Mouse (Mus musculus) gastrocnemius, postnatal 25 days (tissue): ENCODE measurements around the gene Dnajc21. TPM values are rescaled to one million over a fixed set of nuclear protein-coding genes. Genes with fewer than 3 reads are reported as not detected.
"Not testable (repeated sequence)": the region's sequence is repeated elsewhere in the genome, so short reads cannot be mapped to it uniquely, and the experiment has no call there.

Experiments used
- DNase-seq: peaks from one replicate; pipeline ENCODE4 v3.0.0; 2022
- long read RNA-seq, 2 experiments: library from polyadenylated mRNA; stranded (forward); transcript quantifications; one replicate each; pipeline ENCODE4 v2.0.0; 2021
- total RNA-seq, 2 experiments: library from RNA; stranded (reverse); gene quantifications; 1 replicate in 1 of 2; 2 replicates in 1 of 2; pipeline ENCODE4 v1.2.3; 2021

Gene Dnajc21
- total RNA-seq = 10 to 100 TPM; 42.9 to 51.0 TPM
- long read RNA-seq, experiment 1, transcript Dnajc21-201 (12 exons, 2,060 nt) = major isoform, 47 of 62 reads
- long read RNA-seq, experiment 1, partial matches to known transcripts = 13 of 62 reads
- long read RNA-seq, experiment 1, other reads (novel, unspliced or antisense) = 2 of 62 reads
- long read RNA-seq, experiment 2, transcript Dnajc21-201 (12 exons, 2,060 nt) = major isoform, 65 of 75 reads
- long read RNA-seq, experiment 2, partial matches to known transcripts = 7 of 75 reads
- long read RNA-seq, experiment 2, other reads (novel, unspliced or antisense) = 3 of 75 reads

GRCm38 (mm10) chr15:10470151-10470831 is at the start of gene Dnajc21:
TSS of gene Dnajc21 (minus strand) at chr15:10470516.
- DNase-seq = peak; percentile 89

GRCm38 (mm10) chr15:10515166-10515565 is 44.9 kb upstream of the Dnajc21 start:
- DNase-seq = no peak

- DNase-seq = peak; percentile 44
Observed at GRCm38 (mm10) chr15:10506099-10506498, 35.8 kb upstream of the Dnajc21 start.

- DNase-seq = no peak
Observed at GRCm38 (mm10) chr15:10500838-10501719, 30.8 kb upstream of the Dnajc21 start.

GRCm38 (mm10) chr15:10500035-10500434 is 29.7 kb upstream of the Dnajc21 start:
- DNase-seq = no peak

- DNase-seq = no peak
Observed at GRCm38 (mm10) chr15:10499593-10499992, 29.3 kb upstream of the Dnajc21 start.

GRCm38 (mm10) chr15:10496696-10497095 is 26.4 kb upstream of the Dnajc21 start:
- DNase-seq = not testable (repeated sequence)

GRCm38 (mm10) chr15:10495944-10496343 is 25.6 kb upstream of the Dnajc21 start:
- no peak for DNase-seq

GRCm38 (mm10) chr15:10490101-10490500 is 19.8 kb upstream of the Dnajc21 start:
- DNase-seq = no peak

- DNase-seq = no peak
Observed at GRCm38 (mm10) chr15:10487246-10487645, 16.9 kb upstream of the Dnajc21 start.

- DNase-seq = no peak
Observed at GRCm38 (mm10) chr15:10486365-10486839, 16.1 kb upstream of the Dnajc21 start.

GRCm38 (mm10) chr15:10485484-10486364 is 15.4 kb upstream of the Dnajc21 start, which contains the start of the genes Brix1 and Rad1:
TSS of gene Brix1 (minus strand) at chr15:10485947.
TSS of gene Rad1 (plus strand) at chr15:10486018.
- peak; percentile 91 for DNase-seq

- DNase-seq = no peak
Observed at GRCm38 (mm10) chr15:10470941-10471340, 625 bp upstream of the Dnajc21 start.

- no peak for DNase-seq
Observed at GRCm38 (mm10) chr15:10469641-10470150, 620 bp downstream of the Dnajc21 start.

- no peak for DNase-seq
Observed at GRCm38 (mm10) chr15:10468761-10469160, 1.6 kb downstream of the Dnajc21 start.

- DNase-seq = no peak
Observed at GRCm38 (mm10) chr15:10464678-10465077, 5.6 kb downstream of the Dnajc21 start.

GRCm38 (mm10) chr15:10463555-10463954 is 6.8 kb downstream of the Dnajc21 start:
- no peak for DNase-seq

GRCm38 (mm10) chr15:10460986-10461385 is 9.3 kb downstream of the Dnajc21 start:
- DNase-seq = no peak

- DNase-seq = no peak
Observed at GRCm38 (mm10) chr15:10447102-10447501, 23.2 kb downstream of the Dnajc21 start.

GRCm38 (mm10) chr15:10442275-10442674 is 28.0 kb downstream of the Dnajc21 start:
- no peak for DNase-seq

GRCm38 (mm10) chr15:10441493-10441892 is 28.8 kb downstream of the Dnajc21 start:
- no peak for DNase-seq
